Mouse (Mus musculus): ENCODE measurements around the gene Nos2. TPM values are rescaled to one million over a fixed set of nuclear protein-coding genes. Genes with fewer than 3 reads are reported as not detected.

Nos2 gene
- total and polyA plus RNA-seq, 2 experiments = under 0.01 to 0.02 TPM

DNA sequence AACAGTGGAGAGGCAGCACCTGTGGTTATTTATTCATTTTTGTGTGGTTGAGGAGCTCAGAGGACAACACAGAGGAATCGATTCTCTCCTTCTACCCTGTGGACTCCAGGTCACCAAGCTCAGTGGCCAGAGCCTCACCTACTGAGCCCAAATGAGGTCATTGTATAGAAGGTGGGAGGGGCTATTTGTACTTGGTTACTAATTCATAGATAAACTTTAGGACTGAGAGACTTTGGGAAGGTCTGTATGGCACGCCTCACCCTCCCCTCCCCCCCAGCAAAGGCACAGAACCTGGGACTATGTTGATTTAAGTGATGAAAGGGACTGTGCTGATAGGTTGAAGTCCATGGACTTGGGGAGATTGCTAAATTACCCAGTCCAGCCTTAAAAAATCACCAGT is 61.5 kb downstream of the Nos2 start:
- H3K4me1 ChIP-seq (ENCODE audit: control insufficient read depth, insufficient read depth, low read length) = peaks cover 27% of the 10 kb centered on the region
- 23% methylated on average over 2 of the region's 2 CpGs for WGBS
- H3K27me3 ChIP-seq (ENCODE audit: control insufficient read depth, insufficient read depth, low read length) = no peaks in the 10 kb centered on the region
- H3K36me3 ChIP-seq (ENCODE audit: control insufficient read depth, insufficient read depth, low read length) = peaks cover 6% of the 10 kb centered on the region
- H3K27ac ChIP-seq (replicated peaks; ENCODE audit: insufficient read depth, low read depth, low read length) = peak overlapping the region; percentile 90; the same call in 1 of the 2 replicates
- H3K9ac ChIP-seq (ENCODE audit: low read depth, low read length) = no peak overlapping the region
- TF ChIP-seq POLR2A (IDR thresholded peaks at IDR 0.05; ENCODE audit: extremely low read depth, insufficient read depth, low read length) (no peak), CTCF (IDR thresholded peaks at IDR 0.05; ENCODE audit: low read depth, low read length) (no peak)
- H3K79me2 ChIP-seq (ENCODE audit: control insufficient read depth, insufficient read depth, low read length) = peaks cover 38% of the 10 kb centered on the region; the same call in 1 of the 2 replicates
- peak; percentile 100 for DNase-seq (ENCODE audit: extremely low read depth, low read depth, low spot score)
- H3K4me3 ChIP-seq (ENCODE audit: insufficient read depth, low read depth, low read length) = no peak overlapping the region

DNA sequence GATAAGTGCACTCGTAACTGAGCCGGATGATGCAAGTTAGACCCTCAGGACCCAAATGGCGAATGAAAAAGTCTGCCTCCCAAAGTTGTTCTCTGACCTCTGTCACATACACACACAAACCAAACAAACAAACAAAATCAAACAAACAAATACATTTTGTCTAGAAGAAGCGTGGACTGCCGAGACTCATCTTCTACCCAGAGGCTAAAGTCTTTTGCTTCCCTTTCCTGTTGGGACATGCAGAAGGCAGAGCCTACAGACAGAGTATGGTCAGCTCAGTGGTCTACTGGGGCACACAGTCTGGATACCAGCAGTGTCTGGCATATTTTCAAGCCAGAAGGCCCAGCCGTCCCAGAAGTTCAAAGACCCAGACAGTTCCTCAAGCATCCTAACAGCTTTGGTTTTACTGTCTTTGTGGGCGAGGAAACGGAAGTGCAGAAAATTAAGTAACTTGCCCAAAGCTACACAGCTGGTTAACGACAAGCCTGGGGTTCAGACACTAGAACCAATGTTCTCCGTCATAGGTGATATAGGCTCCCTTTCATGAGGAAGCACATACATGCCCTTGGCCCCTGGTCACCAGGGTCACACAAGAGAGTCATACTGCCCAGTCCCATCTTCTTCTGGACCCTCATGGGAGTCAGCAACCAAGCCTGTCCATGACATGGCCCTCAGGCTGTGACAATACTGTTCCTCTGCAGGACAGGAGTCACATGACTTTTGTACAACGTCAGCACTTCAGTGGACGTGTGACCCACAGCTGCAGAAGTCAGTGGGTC is 62.1 kb downstream of the Nos2 start:
- DNase-seq (ENCODE audit: extremely low read depth, low read depth, low spot score) = peak; percentile 96
- H3K4me1 ChIP-seq (ENCODE audit: control insufficient read depth, insufficient read depth, low read length) = peaks cover 21% of the 10 kb centered on the region
- H3K4me3 ChIP-seq (ENCODE audit: insufficient read depth, low read depth, low read length) = peak overlapping the region; percentile 36
- TF ChIP-seq POLR2A (IDR thresholded peaks at IDR 0.05; ENCODE audit: extremely low read depth, insufficient read depth, low read length) = no peak
- TF ChIP-seq CTCF (IDR thresholded peaks at IDR 0.05; ENCODE audit: low read depth, low read length) = no peak
- peaks cover under 1% of the 10 kb centered on the region for H3K36me3 ChIP-seq (ENCODE audit: control insufficient read depth, insufficient read depth, low read length)
- H3K27me3 ChIP-seq (ENCODE audit: control insufficient read depth, insufficient read depth, low read length) = no peaks in the 10 kb centered on the region
- peak overlapping the region; percentile 90 for H3K27ac ChIP-seq (replicated peaks; ENCODE audit: insufficient read depth, low read depth, low read length)
- WGBS = 5% methylated on average over 12 of the region's 12 CpGs
- H3K79me2 ChIP-seq (ENCODE audit: control insufficient read depth, insufficient read depth, low read length) = peaks cover 31% of the 10 kb centered on the region; the same call in 1 of the 2 replicates
- H3K9ac ChIP-seq (ENCODE audit: low read depth, low read length) = peak overlapping the region; percentile 71

DNA sequence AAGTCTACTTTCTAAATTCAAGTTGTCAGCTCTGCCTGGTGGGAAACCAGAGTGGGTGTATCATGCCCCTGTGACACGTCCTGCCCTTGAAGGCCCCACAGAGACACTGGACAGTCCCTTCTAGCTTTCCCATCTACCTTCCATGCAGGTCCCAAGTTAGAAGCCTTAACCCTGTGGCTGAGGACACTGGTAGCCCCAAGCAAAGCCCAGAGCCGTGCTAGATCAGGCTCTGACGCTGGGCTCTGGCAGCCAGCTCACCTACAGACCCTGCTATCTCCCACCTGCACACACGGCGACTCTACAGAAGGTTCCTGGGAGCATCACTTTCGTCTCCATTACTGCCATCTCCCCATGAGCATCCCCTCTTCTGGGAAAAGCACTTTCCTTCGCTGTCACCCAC is 63.0 kb downstream of the Nos2 start:
- no peaks in the 10 kb centered on the region for H3K36me3 ChIP-seq (ENCODE audit: control insufficient read depth, insufficient read depth, low read length)
- 11% methylated on average over 7 of the region's 7 CpGs for WGBS
- H3K27me3 ChIP-seq (ENCODE audit: control insufficient read depth, insufficient read depth, low read length) = no peaks in the 10 kb centered on the region
- no peak for DNase-seq (ENCODE audit: extremely low read depth, low read depth, low spot score)
- TF ChIP-seq POLR2A (IDR thresholded peaks at IDR 0.05; ENCODE audit: extremely low read depth, insufficient read depth, low read length) (no peak), CTCF (IDR thresholded peaks at IDR 0.05; ENCODE audit: low read depth, low read length) (no peak)
- H3K79me2 ChIP-seq (ENCODE audit: control insufficient read depth, insufficient read depth, low read length) = peaks cover 24% of the 10 kb centered on the region; the same call in 1 of the 2 replicates
- peak overlapping the region; percentile 90 for H3K27ac ChIP-seq (replicated peaks; ENCODE audit: insufficient read depth, low read depth, low read length)
- H3K4me3 ChIP-seq (ENCODE audit: insufficient read depth, low read depth, low read length) = peak overlapping the region; percentile 69
- H3K4me1 ChIP-seq (ENCODE audit: control insufficient read depth, insufficient read depth, low read length) = peaks cover 15% of the 10 kb centered on the region
- peak overlapping the region; percentile 74 for H3K9ac ChIP-seq (ENCODE audit: low read depth, low read length)

DNA sequence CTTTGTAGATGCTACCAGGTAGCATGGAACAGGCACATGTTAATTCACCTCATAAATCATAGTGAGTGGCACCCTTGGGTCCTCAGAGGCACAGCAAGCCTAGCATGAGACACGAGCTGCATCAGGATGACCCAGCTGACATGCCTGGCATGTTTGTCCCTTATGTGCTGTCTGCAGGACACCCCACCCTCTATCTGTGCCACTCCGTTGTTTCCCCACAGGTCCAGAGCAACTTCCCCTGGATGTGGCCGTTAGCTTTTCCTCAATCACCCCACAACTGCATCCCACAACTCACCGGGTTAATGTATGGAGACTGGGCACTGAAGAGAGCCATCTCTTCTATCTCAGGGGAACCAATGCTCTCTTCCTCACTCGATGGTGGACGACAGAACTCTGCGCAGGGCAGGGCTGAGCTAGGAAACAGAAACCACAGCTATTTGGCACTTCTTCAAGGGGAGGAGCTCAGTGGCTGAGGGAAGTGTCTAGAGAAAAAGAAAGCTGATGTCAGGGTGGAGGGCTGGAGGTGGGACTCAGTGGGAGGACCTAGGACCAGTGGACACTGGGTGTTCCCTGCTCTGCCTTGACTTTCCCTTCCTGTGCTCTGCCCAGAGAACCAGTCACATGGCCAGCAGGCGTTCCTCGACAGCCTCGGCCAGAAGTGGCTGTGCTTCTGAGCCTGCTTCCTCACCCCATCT is 64.0 kb downstream of the Nos2 start, which contains the start of gene Lgals9:
Lgals9 (minus strand) TSS at position 464 of the 695 bp plus-strand sequence.
- Histone ChIP-seq H3K79me2 (ENCODE audit: control insufficient read depth, insufficient read depth, low read length) (peaks cover 21% of the 10 kb centered on the region; the same call in 1 of the 2 replicates), H3K4me3 (ENCODE audit: insufficient read depth, low read depth, low read length) (peak within 1 kb of the TSS; percentile 69), H3K27me3 (ENCODE audit: control insufficient read depth, insufficient read depth, low read length) (no peaks in the 10 kb centered on the region), H3K4me1 (ENCODE audit: control insufficient read depth, insufficient read depth, low read length) (peaks cover 14% of the 10 kb centered on the region), H3K27ac (replicated peaks; ENCODE audit: insufficient read depth, low read depth, low read length) (peak within 1 kb of the TSS; percentile 90), H3K9ac (ENCODE audit: low read depth, low read length) (peak within 1 kb of the TSS; percentile 74), H3K36me3 (ENCODE audit: control insufficient read depth, insufficient read depth, low read length) (no peaks in the 10 kb centered on the region)
- 2% methylated on average over 10 of the region's 10 CpGs for WGBS
- DNase-seq (ENCODE audit: extremely low read depth, low read depth, low spot score) = peak; percentile 98
- TF ChIP-seq POLR2A (IDR thresholded peaks at IDR 0.05; ENCODE audit: extremely low read depth, insufficient read depth, low read length) (peak; percentile 92; the same call in 1 of the 2 replicates), CTCF (IDR thresholded peaks at IDR 0.05; ENCODE audit: low read depth, low read length) (no peak)

DNA sequence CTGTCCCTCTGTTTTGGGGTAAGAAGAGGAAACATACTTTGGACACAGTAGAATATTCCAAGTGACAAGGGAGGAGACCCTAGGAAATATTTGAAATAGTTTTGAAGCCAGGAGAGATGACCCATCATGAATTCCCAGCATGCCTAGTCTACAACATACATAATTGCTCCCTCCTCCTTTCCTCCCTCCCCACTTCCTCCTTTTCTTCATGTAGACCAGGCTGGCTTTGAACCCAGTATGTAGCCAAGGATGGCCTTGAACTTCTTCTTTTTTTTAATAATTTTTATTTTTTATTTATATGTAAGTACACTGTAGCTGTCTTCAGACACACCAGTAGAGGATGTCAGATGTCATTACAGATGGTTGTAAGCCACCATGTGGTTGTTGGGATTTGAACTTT is 64.9 kb downstream of the Nos2 start:
- no peak for DNase-seq (ENCODE audit: extremely low read depth, low read depth, low spot score)
- Histone ChIP-seq H3K36me3 (ENCODE audit: control insufficient read depth, insufficient read depth, low read length) (no peaks in the 10 kb centered on the region), H3K9ac (ENCODE audit: low read depth, low read length) (no peak overlapping the region), H3K27ac (replicated peaks; ENCODE audit: insufficient read depth, low read depth, low read length) (no peak overlapping the region), H3K4me3 (ENCODE audit: insufficient read depth, low read depth, low read length) (no peak overlapping the region), H3K4me1 (ENCODE audit: control insufficient read depth, insufficient read depth, low read length) (peaks cover 12% of the 10 kb centered on the region), H3K27me3 (ENCODE audit: control insufficient read depth, insufficient read depth, low read length) (no peaks in the 10 kb centered on the region), H3K79me2 (ENCODE audit: control insufficient read depth, insufficient read depth, low read length) (peaks cover 17% of the 10 kb centered on the region; the same call in 1 of the 2 replicates)
- TF ChIP-seq POLR2A (IDR thresholded peaks at IDR 0.05; ENCODE audit: extremely low read depth, insufficient read depth, low read length) (no peak), CTCF (IDR thresholded peaks at IDR 0.05; ENCODE audit: low read depth, low read length) (no peak)

All from liver, adult 2 months (tissue).